21 mouse cellular contexts compared by ENCODE assay signal in genomic region chr10:80450599-80450998, GRCm38 (mm10). TPM values are rescaled to one million over a fixed set of nuclear protein-coding genes. Genes with fewer than 3 reads are reported as not detected.
DNase-seq lines count a peak whose midpoint lies in the region; ATAC-seq lines count a peak whose summit lies in the region.
"Had no signal": no experiment of that assay in that cellular context is flagged by ENCODE, and none has a peak within 500 bp of the region (broad histone marks: within the 10 kb centered on the region; RNA-seq: fewer than 3 reads in every experiment).

No protein-coding gene starts in this region.

- H3K9me3 ChIP-seq in forebrain, embryonic 10.5 days, result no peaks in the 10 kb centered on the region
- no peaks in the 10 kb centered on the region for H3K9me3 ChIP-seq in forebrain, embryonic 15.5 days
- no peaks in the 10 kb centered on the region for H3K9me3 ChIP-seq in lung, embryonic 15.5 days
- no peaks in the 10 kb centered on the region for H3K9me3 ChIP-seq in midbrain, embryonic 13.5 days
- H3K9me3 ChIP-seq: limb, embryonic 15.5 days; neural tube, embryonic 13.5 days had no signal

- H3K36me3 ChIP-seq in forebrain, embryonic 10.5 days (replicated peaks), result no peaks in the 10 kb centered on the region
- H3K36me3 ChIP-seq in forebrain, embryonic 15.5 days, result no peaks in the 10 kb centered on the region
- no peaks in the 10 kb centered on the region for H3K36me3 ChIP-seq in lung, embryonic 15.5 days
- H3K36me3 ChIP-seq in midbrain, embryonic 13.5 days, result no peaks in the 10 kb centered on the region
- H3K36me3 ChIP-seq: limb, embryonic 15.5 days; neural tube, embryonic 13.5 days had no signal

- H3K27ac ChIP-seq in forebrain, embryonic 10.5 days, result no peak overlapping the region
- H3K27ac ChIP-seq in forebrain, embryonic 15.5 days (replicated peaks), result no peak overlapping the region
- no peak overlapping the region for H3K27ac ChIP-seq in lung, embryonic 15.5 days
- H3K27ac ChIP-seq in midbrain, embryonic 13.5 days, result no peak overlapping the region
- H3K27ac ChIP-seq: limb, embryonic 15.5 days; macrophage; neural tube, embryonic 13.5 days had no signal

- peaks cover 47% of the 10 kb centered on the region for H3K27me3 ChIP-seq in forebrain, embryonic 10.5 days (ENCODE audit: poor library complexity, severe bottlenecking)
- H3K27me3 ChIP-seq in forebrain, embryonic 15.5 days, result peaks cover 9% of the 10 kb centered on the region; the same call in 1 of the 2 replicates
- peaks cover 37% of the 10 kb centered on the region for H3K27me3 ChIP-seq in lung, embryonic 15.5 days
- peaks cover 27% of the 10 kb centered on the region for H3K27me3 ChIP-seq in midbrain, embryonic 13.5 days

- ATAC-seq in forebrain, embryonic 15.5 days (replicated peaks), result no peak
- ATAC-seq in lung, embryonic 15.5 days (ENCODE audit: borderline replicate concordance, extremely low read depth, low FRiP score, low TSS enrichment), result 0 out of 2 replicates have a peak, but pooled peaks have one; percentile 33
- peak; percentile 45; the same call in 1 of the 2 replicates for ATAC-seq in granulocyte monocyte progenitor cell, adult 5-6 weeks (replicated peaks; ENCODE audit: poor library complexity, severe bottlenecking)
- no peak for ATAC-seq in midbrain, embryonic 13.5 days
- ATAC-seq: hindbrain, embryonic 16.5 days had no signal

- peak overlapping the region; percentile 6; the same call in 1 of the 2 replicates for H3K4me3 ChIP-seq in forebrain, embryonic 10.5 days
- H3K4me3 ChIP-seq in forebrain, embryonic 15.5 days, result no peak overlapping the region
- no peak overlapping the region for H3K4me3 ChIP-seq in lung, embryonic 15.5 days
- H3K4me3 ChIP-seq in midbrain, embryonic 13.5 days (replicated peaks), result no peak overlapping the region
- H3K4me3 ChIP-seq: limb, embryonic 15.5 days; neural tube, embryonic 13.5 days had no signal

- DNase-seq in forebrain, embryonic 10.5 days (ENCODE audit: extremely low spot score, low spot score), result no peak
- no peak for DNase-seq in lung, postnatal 10 days
- peak; percentile 32 for DNase-seq in mesoderm, embryonic 11.5 days (ENCODE audit: low read depth, low spot score)
- DNase-seq in gastrocnemius, postnatal 4 days (ENCODE audit: low spot score in 2 of 2), result no peak
- DNase-seq: adrenal gland, adult 8-10 months; cerebellum, adult 8-10 months; gastrocnemius, postnatal 10 days; heart, postnatal 14 days; kidney, adult 2 months; kidney, postnatal 25 days; right cerebral cortex, postnatal 4 days had no signal

- no peak overlapping the region for H3K9ac ChIP-seq in forebrain, embryonic 15.5 days (replicated peaks)
- H3K9ac ChIP-seq in lung, embryonic 15.5 days, result no peak overlapping the region
- no peak overlapping the region for H3K9ac ChIP-seq in midbrain, embryonic 13.5 days (replicated peaks)
- H3K9ac ChIP-seq: limb, embryonic 15.5 days; neural tube, embryonic 13.5 days had no signal

- 12% methylated on average over 6 of the region's 6 CpGs for WGBS in forebrain, embryonic 10.5 days
- 13% methylated on average over 6 of the region's 6 CpGs for WGBS in forebrain, embryonic 15.5 days
- 11% methylated on average over 6 of the region's 6 CpGs for WGBS in lung, embryonic 15.5 days
- 6% methylated on average over 6 of the region's 6 CpGs for WGBS in midbrain, embryonic 13.5 days

- H3K4me2 ChIP-seq in forebrain, embryonic 15.5 days (replicated peaks), result no peak overlapping the region
- H3K4me2 ChIP-seq in lung, embryonic 15.5 days, result no peak overlapping the region
- H3K4me2 ChIP-seq in midbrain, embryonic 13.5 days (replicated peaks), result no peak overlapping the region
- H3K4me2 ChIP-seq: limb, embryonic 15.5 days; neural tube, embryonic 13.5 days had no signal

- H3K4me1 ChIP-seq in forebrain, embryonic 10.5 days, result peaks cover 30% of the 10 kb centered on the region
- peaks cover 3% of the 10 kb centered on the region; the same call in 1 of the 2 replicates for H3K4me1 ChIP-seq in forebrain, embryonic 15.5 days
- no peaks in the 10 kb centered on the region for H3K4me1 ChIP-seq in lung, embryonic 15.5 days
- peaks cover 4% of the 10 kb centered on the region for H3K4me1 ChIP-seq in midbrain, embryonic 13.5 days (replicated peaks)

RNA-seq across cellular contexts. Expression of gene Tcf3, which starts 17.2 kb away (rescaled TPM):
- 191 and 199 TPM in 2 replicates for polyA plus RNA-seq in forebrain, embryonic 10.5 days (2016; fragmentation: Nextera tagmentation; extraction: Ambion mirVana)
- 85.2 and 89.6 TPM in 2 replicates for polyA plus RNA-seq in forebrain, embryonic 15.5 days (2015; fragmentation: Nextera tagmentation; extraction: Ambion mirVana)
- 122 and 126 TPM in 2 replicates for polyA plus RNA-seq in lung, embryonic 15.5 days (2015; fragmentation: Nextera tagmentation; extraction: Ambion mirVana)
- 33.8 and 55.2 TPM in 2 replicates for total RNA-seq in granulocyte monocyte progenitor cell, adult 5-6 weeks (2014; fragmentation: Nextera tagmentation)
- 30.7 and 48.4 TPM in 2 replicates for total RNA-seq in granulocyte monocyte progenitor cell, adult 5-6 weeks (2017)
- 67.7 and 82.3 TPM in 2 replicates for polyA plus RNA-seq in midbrain, embryonic 13.5 days (2015; fragmentation: Nextera tagmentation; extraction: Ambion mirVana)
- total RNA-seq in gastrocnemius, postnatal 4 days (2021), result 10 to 100 TPM; 66.4 to 67.5 TPM

RNA-seq across cellular contexts. Expression of gene Uqcr11, which starts 44.0 kb away (rescaled TPM):
- polyA plus RNA-seq in forebrain, embryonic 10.5 days (2016; fragmentation: Nextera tagmentation; extraction: Ambion mirVana), result 625 and 631 TPM in 2 replicates
- 551 and 574 TPM in 2 replicates for polyA plus RNA-seq in forebrain, embryonic 15.5 days (2015; fragmentation: Nextera tagmentation; extraction: Ambion mirVana)
- polyA plus RNA-seq in lung, embryonic 15.5 days (2015; fragmentation: Nextera tagmentation; extraction: Ambion mirVana), result 628 and 681 TPM in 2 replicates
- 382 and 438 TPM in 2 replicates for total RNA-seq in granulocyte monocyte progenitor cell, adult 5-6 weeks (2014; fragmentation: Nextera tagmentation)
- total RNA-seq in granulocyte monocyte progenitor cell, adult 5-6 weeks (2017), result 172 and 277 TPM in 2 replicates
- 518 and 572 TPM in 2 replicates for polyA plus RNA-seq in midbrain, embryonic 13.5 days (2015; fragmentation: Nextera tagmentation; extraction: Ambion mirVana)
- 100 to 1,000 TPM; 640 to 657 TPM for total RNA-seq in gastrocnemius, postnatal 4 days (2021)

RNA-seq across cellular contexts. Expression of gene Onecut3, which starts 44.0 kb away (rescaled TPM):
- polyA plus RNA-seq in forebrain, embryonic 10.5 days (2016; fragmentation: Nextera tagmentation; extraction: Ambion mirVana), result 0.05 and 0.07 TPM in 2 replicates
- polyA plus RNA-seq in forebrain, embryonic 15.5 days (2015; fragmentation: Nextera tagmentation; extraction: Ambion mirVana), result 0.23 and 0.61 TPM in 2 replicates
- polyA plus RNA-seq in lung, embryonic 15.5 days (2015; fragmentation: Nextera tagmentation; extraction: Ambion mirVana), result not detected in 2 replicates
- not detected in 2 replicates for total RNA-seq in granulocyte monocyte progenitor cell, adult 5-6 weeks (2014; fragmentation: Nextera tagmentation)
- total RNA-seq in granulocyte monocyte progenitor cell, adult 5-6 weeks (2017), result not detected in 2 replicates
- 2.6 and 3.0 TPM in 2 replicates for polyA plus RNA-seq in midbrain, embryonic 13.5 days (2015; fragmentation: Nextera tagmentation; extraction: Ambion mirVana)
- not detected for total RNA-seq in gastrocnemius, postnatal 4 days (2021)
- total RNA-seq: adrenal gland, adult 8-10 months; CH12.LX; gastrocnemius, postnatal 10 days; heart, postnatal 14 days; layer of hippocampus, postnatal 25 days had no signal
- polyA plus RNA-seq: kidney, adult 2 months; limb, embryonic 15.5 days; macrophage had no signal

RNA-seq across cellular contexts. Expression of gene Mbd3, which starts 51.2 kb away (rescaled TPM):
- polyA plus RNA-seq in forebrain, embryonic 10.5 days (2016; fragmentation: Nextera tagmentation; extraction: Ambion mirVana), result 343 and 346 TPM in 2 replicates
- 281 and 295 TPM in 2 replicates for polyA plus RNA-seq in forebrain, embryonic 15.5 days (2015; fragmentation: Nextera tagmentation; extraction: Ambion mirVana)
- polyA plus RNA-seq in lung, embryonic 15.5 days (2015; fragmentation: Nextera tagmentation; extraction: Ambion mirVana), result 276 and 277 TPM in 2 replicates
- total RNA-seq in granulocyte monocyte progenitor cell, adult 5-6 weeks (2014; fragmentation: Nextera tagmentation), result 85.0 and 105 TPM in 2 replicates
- 94.1 and 106 TPM in 2 replicates for total RNA-seq in granulocyte monocyte progenitor cell, adult 5-6 weeks (2017)
- polyA plus RNA-seq in midbrain, embryonic 13.5 days (2015; fragmentation: Nextera tagmentation; extraction: Ambion mirVana), result 243 and 257 TPM in 2 replicates
- 100 to 1,000 TPM; 139 to 140 TPM for total RNA-seq in gastrocnemius, postnatal 4 days (2021)

Comparison
In these comparisons a context has a peak if more than half of its experiments do, and no peak if none do; other contexts are left out.
1. ATAC-seq: peak in lung, embryonic 15.5 days (single experiment) and granulocyte monocyte progenitor cell, adult 5-6 weeks (single experiment); none in forebrain, embryonic 15.5 days (single experiment) and midbrain, embryonic 13.5 days (single experiment).